ENCODE assay signal across 16 mouse cellular contexts in the genomic region with DNA sequence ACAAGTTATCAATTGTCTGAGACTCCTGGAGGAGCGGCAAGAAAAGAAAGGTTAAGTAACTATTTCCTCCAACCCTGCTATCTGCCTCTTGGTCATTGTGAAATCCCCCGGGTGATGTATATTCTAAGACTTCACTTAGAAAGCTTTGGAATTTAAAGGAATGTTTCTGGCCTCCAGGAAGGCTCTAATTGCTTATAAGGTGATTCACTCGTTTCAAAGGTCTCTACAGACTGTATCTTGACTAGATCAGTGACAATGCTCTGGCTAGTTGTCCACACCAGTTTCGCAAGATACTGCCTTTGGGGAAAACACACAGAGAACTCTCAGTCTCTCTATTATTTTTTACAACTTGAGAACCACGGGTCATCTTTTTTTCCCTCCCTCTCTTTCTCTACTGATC. TPM values are rescaled to one million over a fixed set of nuclear protein-coding genes. Genes with fewer than 3 reads are reported as not detected.
DNase-seq lines count a peak whose midpoint lies in the region; ATAC-seq and TF ChIP-seq lines count a peak whose summit lies in the region.
"Had no signal": no experiment of that assay in that cellular context is flagged by ENCODE, and none has a peak within 500 bp of the region (broad histone marks: within the 10 kb centered on the region; RNA-seq: fewer than 3 reads in every experiment).

No protein-coding gene starts in this region.

- no peak overlapping the region for H3ac ChIP-seq in C2C12 (ENCODE audit: control insufficient read depth, insufficient read length, low read depth)

- whole genome bisulfite sequencing in intestine, embryonic 16.5 days = 34% methylated on average over 5 of the region's 5 CpGs
- WGBS in hindbrain, embryonic 10.5 days = 73% methylated on average over 5 of the region's 5 CpGs

- no peaks in the 10 kb centered on the region for H3K9me3 ChIP-seq in MEL (replicated peaks; ENCODE audit: insufficient read depth, low read length)
- H3K9me3 ChIP-seq in intestine, embryonic 16.5 days (ENCODE audit: control insufficient read depth, low read length) = peaks cover 3% of the 10 kb centered on the region; the same call in 1 of the 2 replicates
- no peaks in the 10 kb centered on the region for H3K9me3 ChIP-seq in hindbrain, embryonic 10.5 days
- H3K9me3 ChIP-seq: forebrain, embryonic 15.5 days; heart, embryonic 15.5 days; stomach, embryonic 15.5 days had no signal

- no peak for DNase-seq in MEL (ENCODE audit: low read depth, low spot score)
- no peak for DNase-seq in retina, postnatal 1 day
- no peak for DNase-seq in cerebellum, postnatal 14 days
- DNase-seq in hindbrain, embryonic 10.5 days (ENCODE audit: low spot score) = no peak
- no peak for DNase-seq in c-Kit-positive CD71-positive TER-119-positive erythroid progenitor cells, embryonic 14.5 days (ENCODE audit: low spot score)
- DNase-seq: adrenal gland, postnatal 25 days; heart, adult 11 months had no signal

- no peak for TF ChIP-seq EP300 in MEL (IDR thresholded peaks at IDR 0.05; ENCODE audit: low read depth in 1 of 2, low read length in 2 of 2)

- peak overlapping the region; percentile 61; the same call in 1 of the 2 replicates for H3K27ac ChIP-seq in MEL (ENCODE audit: control insufficient read depth, low read depth, low read length)
- peak overlapping the region; percentile 30 for H3K27ac ChIP-seq in bone marrow macrophage, adult 2 months (ENCODE audit: insufficient read depth, low read depth, low read length)
- no peak overlapping the region; the same call in 1 of the 2 replicates for H3K27ac ChIP-seq in intestine, embryonic 16.5 days (ENCODE audit: low read length)
- no peak overlapping the region for H3K27ac ChIP-seq in hindbrain, embryonic 10.5 days
- H3K27ac ChIP-seq: forebrain, embryonic 15.5 days; heart, embryonic 15.5 days; hindbrain, embryonic 14.5 days; layer of hippocampus, adult 2 months; stomach, embryonic 15.5 days had no signal

- peaks cover 0 to 7% of the 10 kb centered on the region in 2 experiments; a peak in 2 of 4 replicates for H3K4me1 ChIP-seq in MEL (ENCODE audit: control insufficient read depth in 1 of 2, insufficient read depth in 2 of 2, low read length in 2 of 2)
- peaks cover 22% of the 10 kb centered on the region for H3K4me1 ChIP-seq in bone marrow macrophage, adult 2 months (ENCODE audit: control insufficient read depth, insufficient read depth, low read length)
- no peaks in the 10 kb centered on the region for H3K4me1 ChIP-seq in intestine, embryonic 16.5 days (ENCODE audit: control insufficient read depth, insufficient read depth, low read length)
- no peaks in the 10 kb centered on the region for H3K4me1 ChIP-seq in hindbrain, embryonic 10.5 days (replicated peaks)
- H3K4me1 ChIP-seq: forebrain, embryonic 15.5 days; heart, embryonic 15.5 days; stomach, embryonic 15.5 days had no signal

- no peaks in the 10 kb centered on the region for H3K79me2 ChIP-seq in C2C12 (ENCODE audit: control insufficient read depth, insufficient read depth)
- no peaks in the 10 kb centered on the region for H3K79me2 ChIP-seq in MEL (ENCODE audit: control insufficient read depth, insufficient read depth, low read length, poor library complexity)

- TF ChIP-seq POLR2A in MEL (IDR thresholded peaks at IDR 0.05; ENCODE audit: control insufficient read depth in 1 of 2, insufficient read depth in 1 of 2, low read depth in 1 of 2, low read length in 2 of 2, poor library complexity in 1 of 2) = no peak
- no peak for TF ChIP-seq POLR2A in bone marrow macrophage, adult 2 months (IDR thresholded peaks at IDR 0.05; ENCODE audit: borderline replicate concordance, low read depth, low read length)

- no peak overlapping the region for H3K9ac ChIP-seq in MEL (ENCODE audit: control insufficient read depth, low read depth, low read length, poor library complexity, severe bottlenecking)
- no peak overlapping the region for H3K9ac ChIP-seq in intestine, embryonic 16.5 days (ENCODE audit: low read depth, low read length)
- H3K9ac ChIP-seq: forebrain, embryonic 15.5 days; heart, embryonic 15.5 days; hindbrain, embryonic 14.5 days; lung, embryonic 14.5 days; stomach, embryonic 15.5 days had no signal

- H3K79me3 ChIP-seq in C2C12 (ENCODE audit: low read depth) = no peaks in the 10 kb centered on the region

- H3K4me2 ChIP-seq in intestine, embryonic 16.5 days (ENCODE audit: low read depth, low read length) = no peak overlapping the region
- H3K4me2 ChIP-seq: forebrain, embryonic 15.5 days; heart, embryonic 15.5 days; hindbrain, embryonic 14.5 days; lung, embryonic 14.5 days; stomach, embryonic 15.5 days had no signal

- H3K4me3 ChIP-seq in C2C12 (ENCODE audit: insufficient read depth, poor library complexity, severe bottlenecking) (no peak overlapping the region), MEL (ENCODE audit: control insufficient read depth in 1 of 2, insufficient read depth in 1 of 2, low read depth in 2 of 2, low read length in 2 of 2) (peak overlapping the region; percentile 20 to 21; a peak in 2 of 4 replicates)
- peak overlapping the region; percentile 14 for H3K4me3 ChIP-seq in bone marrow macrophage, adult 2 months (ENCODE audit: insufficient read depth, low read length)
- H3K4me3 ChIP-seq in intestine, embryonic 16.5 days (ENCODE audit: low read length) = no peak overlapping the region
- no peak overlapping the region for H3K4me3 ChIP-seq in hindbrain, embryonic 10.5 days
- H3K4me3 ChIP-seq: forebrain, embryonic 15.5 days; heart, embryonic 15.5 days; layer of hippocampus, adult 2 months; stomach, embryonic 15.5 days had no signal

- H3K36me3 ChIP-seq in C2C12 (ENCODE audit: control insufficient read depth, insufficient read depth) (no peaks in the 10 kb centered on the region), MEL (ENCODE audit: control insufficient read depth in 1 of 2, insufficient read depth in 2 of 2, low read length in 2 of 2) (peaks cover 0 to 6% of the 10 kb centered on the region in 2 experiments; a peak in 2 of 4 replicates)
- H3K36me3 ChIP-seq in intestine, embryonic 16.5 days (ENCODE audit: control insufficient read depth, insufficient read depth, low read length) = no peaks in the 10 kb centered on the region
- no peaks in the 10 kb centered on the region for H3K36me3 ChIP-seq in hindbrain, embryonic 10.5 days
- H3K36me3 ChIP-seq: forebrain, embryonic 15.5 days; heart, embryonic 15.5 days; stomach, embryonic 15.5 days had no signal

- ATAC-seq in intestine, embryonic 16.5 days = peak; percentile 84
- ATAC-seq: forebrain, embryonic 15.5 days had no signal

- no peak for TF ChIP-seq RAD21 in MEL (IDR thresholded peaks at IDR 0.05; ENCODE audit: low read depth, low read length)

- H3K27me3 ChIP-seq in C2C12 (ENCODE audit: control insufficient read depth, insufficient read depth, insufficient read length) (no peaks in the 10 kb centered on the region), MEL (ENCODE audit: control insufficient read depth in 1 of 2, insufficient read depth in 2 of 2, low read length in 2 of 2) (no peaks in the 10 kb centered on the region)
- H3K27me3 ChIP-seq in intestine, embryonic 16.5 days (replicated peaks; ENCODE audit: control insufficient read depth, insufficient read depth, low read length) = no peaks in the 10 kb centered on the region
- no peaks in the 10 kb centered on the region for H3K27me3 ChIP-seq in hindbrain, embryonic 10.5 days (ENCODE audit: insufficient read depth, poor library complexity, severe bottlenecking)
- H3K27me3 ChIP-seq: forebrain, embryonic 15.5 days; heart, embryonic 15.5 days; stomach, embryonic 15.5 days had no signal

- no peak for TF ChIP-seq CTCF in C2C12 (IDR thresholded peaks at IDR 0.05; ENCODE audit: control insufficient read depth, insufficient read depth, insufficient read length)
- no peak for TF ChIP-seq CTCF in MEL (IDR thresholded peaks at IDR 0.05 in 2 of 3, conservative IDR thresholded peaks at IDR 0.05 in 1 of 3; ENCODE audit: control insufficient read depth in 1 of 3, insufficient read depth in 1 of 3, low read depth in 2 of 3, low read length in 3 of 3, poor library complexity in 1 of 3, severe bottlenecking in 1 of 3)
- no peak for TF ChIP-seq CTCF in bone marrow macrophage, adult 2 months (IDR thresholded peaks at IDR 0.05; ENCODE audit: low read depth, low read length)

RNA-seq across cellular contexts. Expression of gene Atxn1l, which starts 12.7 kb away (rescaled TPM):
- 12.0 TPM for polyA plus RNA-seq in C2C12 (2012; fragmentation: generic; extraction: Trizol)
- 3.8 and 4.1 TPM in 2 replicates for total RNA-seq in MEL (2012; rRNA removed)
- 1 to 10 TPM in 1 of 2 experiments, not detected in 1; 9.5 TPM for polyA plus RNA-seq in MEL (2012; ENCODE audit: insufficient read depth in 1 of 2, insufficient read length in 2 of 2, low read depth in 1 of 2, low replicate concordance in 2 of 2, missing spikeins in 1 of 2)
- 21.0 and 21.2 TPM in 2 replicates for polyA plus RNA-seq in bone marrow macrophage, adult 2 months (2012; ENCODE audit: insufficient read depth, insufficient read length, missing spikeins)
- 4.5 and 5.1 TPM in 2 replicates for polyA plus RNA-seq in intestine, embryonic 16.5 days (2015; fragmentation: Nextera tagmentation; extraction: Ambion mirVana)
- 6.2 and 7.4 TPM in 2 replicates for polyA plus RNA-seq in hindbrain, embryonic 10.5 days (2016; fragmentation: Nextera tagmentation; extraction: Ambion mirVana)

RNA-seq across cellular contexts. Expression of gene Ap1g1, which starts 28.1 kb away (rescaled TPM):
- polyA plus RNA-seq in C2C12 (2012; fragmentation: generic; extraction: Trizol) (25.6 TPM), MEL (2012; ENCODE audit: insufficient read depth in 1 of 2, insufficient read length in 2 of 2, low read depth in 1 of 2, low replicate concordance in 2 of 2, missing spikeins in 1 of 2) (100 to 1,000 TPM in 1 of 2 experiments, 10 to 100 TPM in 1; 46.6 to 456 TPM)
- total RNA-seq in MEL (2012; rRNA removed) = 33.7 and 34.6 TPM in 2 replicates
- polyA plus RNA-seq in bone marrow macrophage, adult 2 months (2012; ENCODE audit: insufficient read depth, insufficient read length, missing spikeins) = 80.9 and 91.2 TPM in 2 replicates
- polyA plus RNA-seq in intestine, embryonic 16.5 days (2015; fragmentation: Nextera tagmentation; extraction: Ambion mirVana) = 31.3 and 36.7 TPM in 2 replicates
- 44.8 and 45.3 TPM in 2 replicates for polyA plus RNA-seq in hindbrain, embryonic 10.5 days (2016; fragmentation: Nextera tagmentation; extraction: Ambion mirVana)

RNA-seq across cellular contexts. Expression of gene Zfp821, which starts 44.9 kb away (rescaled TPM):
- polyA plus RNA-seq in C2C12 (2012; fragmentation: generic; extraction: Trizol) (9.9 TPM), MEL (2012; ENCODE audit: insufficient read depth in 1 of 2, insufficient read length in 2 of 2, low read depth in 1 of 2, low replicate concordance in 2 of 2, missing spikeins in 1 of 2) (10 to 100 TPM in 1 of 2 experiments, not detected in 1; 10.1 TPM)
- total RNA-seq in MEL (2012; rRNA removed) = 5.2 and 5.5 TPM in 2 replicates
- 7.7 and 11.6 TPM in 2 replicates for polyA plus RNA-seq in bone marrow macrophage, adult 2 months (2012; ENCODE audit: insufficient read depth, insufficient read length, missing spikeins)
- 12.6 and 13.0 TPM in 2 replicates for polyA plus RNA-seq in intestine, embryonic 16.5 days (2015; fragmentation: Nextera tagmentation; extraction: Ambion mirVana)
- 39.3 and 50.3 TPM in 2 replicates for polyA plus RNA-seq in hindbrain, embryonic 10.5 days (2016; fragmentation: Nextera tagmentation; extraction: Ambion mirVana)

RNA-seq across cellular contexts. Expression of gene Ist1, which starts 57.2 kb away (rescaled TPM):
- polyA plus RNA-seq in C2C12 (2012; fragmentation: generic; extraction: Trizol) = 49.7 TPM
- total RNA-seq in MEL (2012; rRNA removed) = 30.2 and 33.1 TPM in 2 replicates
- polyA plus RNA-seq in MEL (2012; ENCODE audit: insufficient read depth in 1 of 2, insufficient read length in 2 of 2, low read depth in 1 of 2, low replicate concordance in 2 of 2, missing spikeins in 1 of 2) = 100 to 1,000 TPM in 1 of 2 experiments, 10 to 100 TPM in 1; 50.4 to 126 TPM
- polyA plus RNA-seq in bone marrow macrophage, adult 2 months (2012; ENCODE audit: insufficient read depth, insufficient read length, missing spikeins) = 74.0 and 80.9 TPM in 2 replicates
- polyA plus RNA-seq in intestine, embryonic 16.5 days (2015; fragmentation: Nextera tagmentation; extraction: Ambion mirVana) = 122 and 128 TPM in 2 replicates
- 138 and 156 TPM in 2 replicates for polyA plus RNA-seq in hindbrain, embryonic 10.5 days (2016; fragmentation: Nextera tagmentation; extraction: Ambion mirVana)

Comparison
In these comparisons a context has a peak if more than half of its experiments do, and no peak if none do; other contexts are left out.
1. H3K4me3 ChIP-seq: peak in MEL (2 of 2) and bone marrow macrophage, adult 2 months (single experiment); none in C2C12 (single experiment), intestine, embryonic 16.5 days (single experiment) and hindbrain, embryonic 10.5 days (single experiment).
2. H3K27ac ChIP-seq: peak in MEL (single experiment) and bone marrow macrophage, adult 2 months (single experiment); none in intestine, embryonic 16.5 days (single experiment) and hindbrain, embryonic 10.5 days (single experiment).